Mouse (Mus musculus): ENCODE results near the gene Sdhaf2. TPM values are rescaled to one million over a fixed set of nuclear protein-coding genes. Genes with fewer than 3 reads are reported as not detected.

Gene Sdhaf2
- polyA plus RNA-seq, 1 experiment from 2014 or later, result 59.4 TPM

GRCm38 (mm10) chr19:10473779-10474178, 52.2 kb downstream of the Sdhaf2 start:
- Histone ChIP-seq H3K27ac (ENCODE audit: low read depth) (no peak overlapping the region), H3K27me3 (ENCODE audit: insufficient read depth, low read length) (no peaks in the 10 kb centered on the region), H3K36me3 (ENCODE audit: insufficient read depth) (no peaks in the 10 kb centered on the region), H3K9me3 (ENCODE audit: low read depth, low read length) (no peaks in the 10 kb centered on the region), H3K9ac (no peak overlapping the region), H3K4me3 (ENCODE audit: low read depth, low read length) (no peak overlapping the region), H3K4me1 (ENCODE audit: insufficient read depth) (no peaks in the 10 kb centered on the region), H3K4me2 (no peak overlapping the region)
- DNase-seq, result no peak
- WGBS, result 18% methylated on average over 6 of the region's 6 CpGs
- TF ChIP-seq CTCF (IDR thresholded peaks at IDR 0.05; ENCODE audit: low read depth), result no peak
- no peak for ATAC-seq (ENCODE audit: insufficient read depth)

- DNase-seq, result no peak
- no peaks in the 10 kb centered on the region for H3K36me3 ChIP-seq (ENCODE audit: insufficient read depth)
- ATAC-seq (ENCODE audit: insufficient read depth), result no peak
- no peak overlapping the region for H3K9ac ChIP-seq
- H3K9me3 ChIP-seq (ENCODE audit: low read depth, low read length), result no peaks in the 10 kb centered on the region
- no peaks in the 10 kb centered on the region for H3K4me1 ChIP-seq (ENCODE audit: insufficient read depth)
- no peak overlapping the region for H3K4me3 ChIP-seq (ENCODE audit: low read depth, low read length)
- 71% methylated on average over 3 of the region's 3 CpGs for WGBS
- H3K27me3 ChIP-seq (ENCODE audit: insufficient read depth, low read length), result no peaks in the 10 kb centered on the region
- H3K4me2 ChIP-seq, result no peak overlapping the region
- no peak overlapping the region for H3K27ac ChIP-seq (ENCODE audit: low read depth)
- TF ChIP-seq CTCF (IDR thresholded peaks at IDR 0.05; ENCODE audit: low read depth), result no peak
Measured at GRCm38 (mm10) chr19:10472958-10473357, 53.0 kb downstream of the Sdhaf2 start.

GRCm38 (mm10) chr19:10469171-10469658, 56.7 kb downstream of the Sdhaf2 start:
- DNase-seq (peak; percentile 72), ATAC-seq (ENCODE audit: insufficient read depth) (peak; percentile 78)
- TF ChIP-seq CTCF (IDR thresholded peaks at IDR 0.05; ENCODE audit: low read depth), result no peak
- Histone ChIP-seq H3K27ac (ENCODE audit: low read depth) (no peak overlapping the region), H3K4me1 (ENCODE audit: insufficient read depth) (no peaks in the 10 kb centered on the region), H3K36me3 (ENCODE audit: insufficient read depth) (no peaks in the 10 kb centered on the region), H3K27me3 (ENCODE audit: insufficient read depth, low read length) (no peaks in the 10 kb centered on the region), H3K9ac (no peak overlapping the region), H3K4me2 (no peak overlapping the region), H3K9me3 (ENCODE audit: low read depth, low read length) (no peaks in the 10 kb centered on the region), H3K4me3 (ENCODE audit: low read depth, low read length) (no peak overlapping the region)
- WGBS, result 17% methylated on average over 8 of the region's 8 CpGs

GRCm38 (mm10) chr19:10464427-10464826, 61.5 kb downstream of the Sdhaf2 start:
- DNase-seq, result no peak
- WGBS, result 42% methylated on average over 4 of the region's 4 CpGs
- peaks cover 18% of the 10 kb centered on the region for H3K27me3 ChIP-seq (ENCODE audit: insufficient read depth, low read length)

GRCm38 (mm10) chr19:10461584-10461983, 64.4 kb downstream of the Sdhaf2 start:
- DNase-seq (no peak), ATAC-seq (ENCODE audit: insufficient read depth) (no peak)
- no peak for TF ChIP-seq CTCF (IDR thresholded peaks at IDR 0.05; ENCODE audit: low read depth)
- no peaks in the 10 kb centered on the region for H3K36me3 ChIP-seq (ENCODE audit: insufficient read depth)
- no peak overlapping the region for H3K4me3 ChIP-seq (ENCODE audit: low read depth, low read length)
- peaks cover 39% of the 10 kb centered on the region for H3K27me3 ChIP-seq (ENCODE audit: insufficient read depth, low read length)
- no peak overlapping the region for H3K27ac ChIP-seq (ENCODE audit: low read depth)
- no peak overlapping the region for H3K9ac ChIP-seq
- no peaks in the 10 kb centered on the region for H3K9me3 ChIP-seq (ENCODE audit: low read depth, low read length)
- peaks cover 5% of the 10 kb centered on the region; the same call in 1 of the 2 replicates for H3K4me1 ChIP-seq (ENCODE audit: insufficient read depth)
- 30% methylated on average over 7 of the region's 7 CpGs for WGBS
- H3K4me2 ChIP-seq, result peak overlapping the region; percentile 24; the same call in 1 of the 2 replicates

More at GRCm38 (mm10) chr19:10464427-10464826, 61.5 kb downstream of the Sdhaf2 start:
- Histone ChIP-seq H3K4me1 (ENCODE audit: insufficient read depth) (no peaks in the 10 kb centered on the region), H3K4me2 (no peak overlapping the region), H3K4me3 (ENCODE audit: low read depth, low read length) (no peak overlapping the region), H3K9ac (no peak overlapping the region), H3K27ac (ENCODE audit: low read depth) (no peak overlapping the region), H3K9me3 (ENCODE audit: low read depth, low read length) (no peaks in the 10 kb centered on the region), H3K36me3 (ENCODE audit: insufficient read depth) (no peaks in the 10 kb centered on the region)
- ATAC-seq (ENCODE audit: insufficient read depth), result no peak
- no peak for TF ChIP-seq CTCF (IDR thresholded peaks at IDR 0.05; ENCODE audit: low read depth)

- H3K4me1 ChIP-seq (ENCODE audit: insufficient read depth), result peaks cover 5% of the 10 kb centered on the region; the same call in 1 of the 2 replicates
- ATAC-seq (ENCODE audit: insufficient read depth) (no peak), DNase-seq (no peak)
- no peak for TF ChIP-seq CTCF (IDR thresholded peaks at IDR 0.05; ENCODE audit: low read depth)
- 55% methylated on average over 11 of the region's 11 CpGs for WGBS
- H3K27me3 ChIP-seq (ENCODE audit: insufficient read depth, low read length), result peaks cover 55% of the 10 kb centered on the region
- no peak overlapping the region for H3K4me3 ChIP-seq (ENCODE audit: low read depth, low read length)
- no peak overlapping the region for H3K27ac ChIP-seq (ENCODE audit: low read depth)
- no peaks in the 10 kb centered on the region for H3K36me3 ChIP-seq (ENCODE audit: insufficient read depth)
- H3K9me3 ChIP-seq (ENCODE audit: low read depth, low read length), result no peaks in the 10 kb centered on the region
- H3K4me2 ChIP-seq, result no peak overlapping the region
- H3K9ac ChIP-seq, result no peak overlapping the region
Measured at GRCm38 (mm10) chr19:10459907-10460306, 66.0 kb downstream of the Sdhaf2 start.

GRCm38 (mm10) chr19:10458096-10458495, 67.8 kb downstream of the Sdhaf2 start:
- 10% methylated on average over 8 of the region's 8 CpGs for WGBS
- TF ChIP-seq CTCF (IDR thresholded peaks at IDR 0.05; ENCODE audit: low read depth), result no peak
- H3K27me3 ChIP-seq (ENCODE audit: insufficient read depth, low read length), result peaks cover 55% of the 10 kb centered on the region
- no peaks in the 10 kb centered on the region for H3K9me3 ChIP-seq (ENCODE audit: low read depth, low read length)
- peak overlapping the region; percentile 50 for H3K4me3 ChIP-seq (ENCODE audit: low read depth, low read length)
- no peak overlapping the region for H3K27ac ChIP-seq (ENCODE audit: low read depth)
- H3K4me2 ChIP-seq, result peak overlapping the region; percentile 93
- ATAC-seq (ENCODE audit: insufficient read depth), result no peak; the same call in 1 of the 2 replicates
- H3K36me3 ChIP-seq (ENCODE audit: insufficient read depth), result no peaks in the 10 kb centered on the region
- peaks cover 5% of the 10 kb centered on the region; the same call in 1 of the 2 replicates for H3K4me1 ChIP-seq (ENCODE audit: insufficient read depth)
- DNase-seq, result peak; percentile 90
- no peak overlapping the region for H3K9ac ChIP-seq
